Mouse (Mus musculus) liver, adult 10 weeks (tissue): ENCODE measurements around the gene Vmn2r88. TPM values are rescaled to one million over a fixed set of nuclear protein-coding genes. Genes with fewer than 3 reads are reported as not detected.

Source experiments
- polyA plus RNA-seq: library from polyadenylated mRNA; stranded (reverse); fragments of 350-450 nt; fragmentation: Illumina TruSeq; extraction: RNeasy Lipid Tissue Mini Kit (QIAGEN cat#74804); gene quantifications from one replicate; pipeline ENCODE4 v1.2.3, GENCODE M21; 2014; ENCODE audit warnings: low read depth, low replicate concordance

Gene Vmn2r88
- polyA plus RNA-seq, result not detected

DNA sequence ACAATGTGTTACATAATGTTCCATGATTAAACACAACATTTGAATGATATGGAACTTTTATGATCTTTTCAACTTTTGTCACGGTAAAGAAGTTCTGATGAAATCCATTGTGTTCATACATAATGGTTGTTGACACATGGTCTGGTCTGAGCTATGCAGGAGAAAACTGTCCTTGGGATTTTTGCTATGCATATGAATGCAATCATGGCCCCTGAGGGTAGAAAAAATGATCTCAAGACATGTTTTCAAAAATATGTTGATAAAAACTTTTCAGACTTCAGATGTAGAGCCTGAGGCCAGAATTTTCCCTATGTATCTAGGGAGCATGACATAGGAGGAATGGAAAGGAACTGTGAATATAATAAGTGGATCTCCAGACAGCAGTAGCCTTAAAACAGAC lies at the start of gene Vmn2r88:
TSS of gene Vmn2r88 (plus strand) at position 301 of the 400 bp plus-strand sequence.

DNA sequence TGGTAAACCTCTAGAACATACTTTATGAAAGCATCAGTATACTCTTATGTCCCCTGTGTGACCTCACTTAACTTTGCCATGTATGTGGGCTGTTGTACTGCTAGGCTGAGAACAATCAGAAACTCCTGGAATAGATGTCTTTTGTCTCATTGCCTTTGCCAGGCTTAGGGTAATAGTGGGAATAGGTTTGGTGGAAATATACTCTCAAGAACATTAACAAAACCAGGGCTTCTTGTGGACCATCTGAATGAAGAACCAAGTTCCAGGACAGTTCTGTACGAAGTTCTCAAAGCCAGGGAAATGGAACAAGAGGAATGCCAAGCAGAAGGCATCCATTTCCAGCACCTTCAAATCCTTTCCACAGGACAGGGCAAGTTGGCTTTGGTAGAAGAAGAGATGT lies 49.2 kb upstream of the Vmn2r88 start, which contains the start of gene Gm7247:
TSS of gene Gm7247 (plus strand) at position 301 of the 400 bp plus-strand sequence.

DNA sequence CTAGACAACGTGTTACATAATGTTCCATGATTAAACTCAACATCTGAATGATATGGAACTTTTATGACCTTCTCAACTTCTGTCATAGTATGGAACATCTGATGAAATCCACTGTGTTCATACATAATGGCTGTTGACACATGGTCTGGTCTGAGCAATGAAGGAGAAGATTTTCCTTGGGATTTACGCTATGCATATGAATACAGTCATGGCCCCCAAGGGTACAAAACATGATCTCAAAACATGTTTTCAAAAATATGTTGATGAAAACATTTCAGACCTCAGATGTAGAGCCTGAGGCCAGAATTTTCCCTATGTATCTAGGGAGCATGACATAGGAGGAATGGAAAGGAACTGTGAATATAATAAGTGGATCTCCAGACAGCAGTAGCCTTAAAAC lies 40.9 kb downstream of the Vmn2r88 start, which contains the start of gene Vmn2r89:
TSS of gene Vmn2r89 (plus strand) at position 301 of the 400 bp plus-strand sequence.

Other genes starting within 250 kb of the Vmn2r88 start
- gene Rnase2b, start 248.6 kb upstream of the Vmn2r88 start, polyA plus RNA-seq, result not detected
- not detected for gene Ang2, start 211.7 kb upstream of the Vmn2r88 start, polyA plus RNA-seq
- not detected for gene Ear14, start 207.4 kb upstream of the Vmn2r88 start, polyA plus RNA-seq
- not detected for gene Rnase2a, start 154.7 kb upstream of the Vmn2r88 start, polyA plus RNA-seq
- not detected for gene Gm7247, start 49.1 kb upstream of the Vmn2r88 start, polyA plus RNA-seq
- gene Vmn2r89, start 41.0 kb downstream of the Vmn2r88 start, polyA plus RNA-seq, result not detected
- not detected for gene Gm5622, start 142.0 kb downstream of the Vmn2r88 start, polyA plus RNA-seq
- gene Gm17175, start 163.2 kb downstream of the Vmn2r88 start, polyA plus RNA-seq, result not detected
- gene Gm17174, start 181.3 kb downstream of the Vmn2r88 start, polyA plus RNA-seq, result not detected
- not detected for gene Gm17078, start 200.5 kb downstream of the Vmn2r88 start, polyA plus RNA-seq
- gene Gm4181, start 224.8 kb downstream of the Vmn2r88 start, polyA plus RNA-seq, result not detected